Mouse (Mus musculus) naive thymus-derived CD4-positive, alpha-beta T cell, adult 2 months (primary cell): Measurements from ENCODE around the gene Cabcoco1.

Experiments used
- DNase-seq: peaks from one replicate; pipeline ENCODE4 v3.0.0-alpha.2; 2011; ENCODE audit warnings: low read depth

Gene Cabcoco1

GRCm38 (mm10) chr10:68541139-68541942 lies at the start of gene Cabcoco1:
Gene Cabcoco1 (minus strand): TSS chr10:68541896.
- peak; percentile 90 for DNase-seq

- DNase-seq: no peak
Measured at GRCm38 (mm10) chr10:68589530-68590252, 48.0 kb upstream of the Cabcoco1 start.

GRCm38 (mm10) chr10:68587416-68588040 lies 45.8 kb upstream of the Cabcoco1 start:
- no peak for DNase-seq

- DNase-seq: no peak
Measured at GRCm38 (mm10) chr10:68577321-68577720, 35.6 kb upstream of the Cabcoco1 start.

DNA sequence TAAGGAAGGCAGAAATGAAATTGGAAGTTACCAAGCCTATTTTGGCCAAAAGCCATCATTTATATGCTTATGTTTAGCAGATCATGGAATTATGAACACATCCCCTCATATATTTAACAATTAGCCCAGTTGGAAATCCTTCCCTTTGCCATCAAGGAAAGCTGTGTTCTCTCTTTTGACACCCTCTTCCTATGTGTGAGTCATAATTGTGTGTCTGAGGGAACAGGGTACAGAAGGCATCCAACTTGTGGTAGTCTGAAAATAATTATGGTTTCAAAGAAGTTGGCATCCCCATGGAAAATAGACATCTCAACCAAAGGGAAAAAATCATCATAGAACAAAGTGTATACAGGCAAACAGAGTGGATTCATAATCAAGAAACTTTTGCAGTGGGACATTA lies 26.5 kb upstream of the Cabcoco1 start:
- DNase-seq: no peak

DNA sequence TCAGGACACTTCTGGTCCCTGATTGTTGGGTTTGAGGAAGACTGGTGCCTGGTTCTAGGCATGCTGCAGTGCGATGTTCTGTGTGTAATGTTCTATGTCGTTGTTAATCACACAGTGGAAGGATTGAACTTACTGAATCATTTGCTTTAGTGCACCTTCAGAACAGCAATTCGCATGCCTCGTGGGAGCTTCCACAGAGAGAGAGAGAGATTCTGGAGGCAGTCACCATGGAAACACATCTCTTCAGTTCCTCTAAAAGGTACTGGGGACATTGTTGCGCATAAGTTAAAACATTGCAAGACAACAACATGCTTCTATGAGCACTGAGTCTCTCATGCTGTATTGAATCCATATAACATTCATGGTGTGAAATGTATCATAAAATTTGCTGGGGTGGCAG lies 20.6 kb upstream of the Cabcoco1 start:
- no peak for DNase-seq

- no peak for DNase-seq
Measured at GRCm38 (mm10) chr10:68558828-68559219, 17.1 kb upstream of the Cabcoco1 start.

- DNase-seq: no peak
Measured at GRCm38 (mm10) chr10:68558105-68558827, 16.6 kb upstream of the Cabcoco1 start.

DNA sequence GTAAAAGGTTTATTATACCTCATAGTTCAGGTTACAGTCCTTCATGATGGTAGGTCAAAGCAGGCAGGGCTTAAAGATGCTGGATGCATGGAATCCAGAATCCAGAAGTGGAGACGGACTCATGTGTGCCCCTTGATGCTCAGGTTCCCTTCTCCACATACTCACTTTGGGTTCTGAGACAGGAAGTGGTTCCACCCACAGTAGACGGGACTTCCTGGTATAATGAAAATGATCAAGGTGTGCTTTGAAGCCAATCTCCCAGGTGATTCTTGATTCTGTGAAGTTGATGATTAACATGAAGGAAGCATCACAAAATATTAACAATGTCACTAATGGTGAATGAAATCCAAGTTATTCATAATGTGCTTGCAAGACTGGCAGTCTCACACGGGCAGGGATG lies 12.0 kb upstream of the Cabcoco1 start:
- DNase-seq: peak; percentile 30

DNA sequence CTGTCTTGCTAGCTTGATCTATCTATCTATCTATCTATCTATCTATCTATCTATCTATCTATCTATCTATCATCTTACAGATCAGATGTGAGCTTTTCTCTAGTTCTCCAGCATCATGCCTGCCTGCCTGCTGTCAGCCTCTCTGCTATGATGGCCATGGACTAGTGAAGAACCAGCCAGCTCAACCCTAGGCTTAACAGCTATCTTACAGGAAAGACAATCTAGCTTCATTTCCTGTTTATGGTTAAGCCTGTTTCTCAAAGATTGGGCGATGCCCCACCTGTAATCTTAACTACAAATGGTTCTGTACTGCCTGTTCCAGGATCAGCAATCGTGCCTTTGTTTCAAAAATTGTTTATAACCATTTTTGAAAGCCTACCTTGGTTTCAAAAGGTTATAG lies 10.9 kb upstream of the Cabcoco1 start:
- peak; percentile 43 for DNase-seq

GRCm38 (mm10) chr10:68551316-68551715 lies 9.6 kb upstream of the Cabcoco1 start:
- no peak for DNase-seq

GRCm38 (mm10) chr10:68550668-68551267 lies 9.1 kb upstream of the Cabcoco1 start:
- no peak for DNase-seq

- no peak for DNase-seq
Measured at GRCm38 (mm10) chr10:68543107-68543506, 1.4 kb upstream of the Cabcoco1 start.

- no peak for DNase-seq
Measured at GRCm38 (mm10) chr10:68541943-68542420, 286 bp upstream of the Cabcoco1 start.

- DNase-seq: no peak
Measured at GRCm38 (mm10) chr10:68540612-68541011, 1.1 kb downstream of the Cabcoco1 start.

DNA sequence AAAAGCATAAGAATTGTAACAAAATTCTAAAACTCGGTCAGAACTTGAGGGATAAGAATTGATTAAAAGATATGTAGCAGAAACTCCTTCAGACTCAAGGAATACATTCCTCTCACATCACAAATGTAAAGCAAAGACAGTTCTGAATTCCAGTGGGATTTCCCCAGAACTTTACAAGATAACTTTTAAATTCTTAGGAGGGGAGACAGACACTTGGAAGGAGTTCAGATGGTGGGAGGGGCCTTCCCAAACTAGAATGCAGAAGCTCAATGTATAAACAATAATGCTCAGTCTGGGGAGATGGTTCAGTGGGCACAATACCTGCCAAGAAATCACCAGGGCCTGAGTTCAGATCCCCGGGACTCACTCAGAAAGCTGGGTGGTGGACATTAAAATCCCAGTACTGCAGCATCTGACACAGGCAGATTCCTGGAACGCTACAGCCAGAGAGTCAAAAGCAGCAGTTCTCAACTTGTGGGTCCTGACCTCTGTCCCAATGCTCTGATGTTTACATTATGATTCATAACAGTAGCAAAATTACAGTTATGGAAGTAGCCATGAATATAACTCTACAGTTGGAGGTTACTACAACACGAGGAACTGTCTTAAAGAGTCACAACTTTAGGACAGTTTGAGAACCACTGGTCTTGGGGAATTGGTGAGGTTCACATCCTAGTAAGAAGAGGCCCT lies 4.3 kb downstream of the Cabcoco1 start:
- no peak for DNase-seq

GRCm38 (mm10) chr10:68529364-68530049 lies 12.2 kb downstream of the Cabcoco1 start:
- no peak for DNase-seq

- DNase-seq: no peak
Measured at GRCm38 (mm10) chr10:68528958-68529357, 12.7 kb downstream of the Cabcoco1 start.

- DNase-seq: no peak
Measured at GRCm38 (mm10) chr10:68522106-68522505, 19.6 kb downstream of the Cabcoco1 start.

DNA sequence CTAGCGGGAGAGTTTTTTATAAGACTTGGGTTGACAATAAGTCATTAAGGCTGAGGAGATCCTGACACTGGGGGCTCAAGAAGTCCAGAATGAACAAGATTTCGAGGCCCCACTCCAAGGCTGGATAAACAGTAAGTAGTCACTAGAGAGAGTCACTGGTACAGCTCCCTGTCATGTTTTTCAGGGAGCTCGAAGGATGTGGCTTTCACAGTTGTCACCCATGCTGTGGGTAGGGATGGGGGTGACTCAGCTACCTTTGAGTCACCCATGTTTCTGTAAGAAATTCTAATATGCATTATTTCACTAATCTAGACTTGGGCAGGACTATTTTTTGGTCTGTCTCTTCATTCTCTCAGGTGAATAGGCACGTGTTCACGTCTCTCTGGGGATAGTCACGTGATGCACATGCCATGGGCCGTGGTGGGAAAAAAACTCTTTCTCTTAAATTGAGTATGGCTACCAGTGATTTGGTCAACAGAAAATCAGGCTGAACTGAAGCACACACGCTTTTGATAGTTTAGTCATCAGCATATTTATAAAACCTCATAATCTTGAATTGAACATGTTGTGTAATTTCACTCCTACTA lies 29.2 kb downstream of the Cabcoco1 start:
- no peak for DNase-seq
